Mouse (Mus musculus) adrenal gland, adult 18-20 months (tissue): ENCODE results near the gene Qpctl. TPM values are rescaled to one million over a fixed set of nuclear protein-coding genes. Genes with fewer than 3 reads are reported as not detected.
"Not testable (repeated sequence)": the region's sequence is repeated elsewhere in the genome, so short reads cannot be mapped to it uniquely, and the experiment has no call there.

Source experiments
- DNase-seq, 2 experiments: peaks; one replicate each; pipeline ENCODE4 v3.0.0; 2021 to 2022; ENCODE audit warnings: low spot score in 2 of 2
- total RNA-seq, 2 experiments: library from RNA; stranded (reverse); gene quantifications; 1 replicate in 1 of 2; 2 replicates in 1 of 2; pipeline ENCODE4 v1.2.3; 2021

Gene Qpctl
- total RNA-seq, 2 experiments from 2014 or later: 13.6 to 14.6 TPM

DNA sequence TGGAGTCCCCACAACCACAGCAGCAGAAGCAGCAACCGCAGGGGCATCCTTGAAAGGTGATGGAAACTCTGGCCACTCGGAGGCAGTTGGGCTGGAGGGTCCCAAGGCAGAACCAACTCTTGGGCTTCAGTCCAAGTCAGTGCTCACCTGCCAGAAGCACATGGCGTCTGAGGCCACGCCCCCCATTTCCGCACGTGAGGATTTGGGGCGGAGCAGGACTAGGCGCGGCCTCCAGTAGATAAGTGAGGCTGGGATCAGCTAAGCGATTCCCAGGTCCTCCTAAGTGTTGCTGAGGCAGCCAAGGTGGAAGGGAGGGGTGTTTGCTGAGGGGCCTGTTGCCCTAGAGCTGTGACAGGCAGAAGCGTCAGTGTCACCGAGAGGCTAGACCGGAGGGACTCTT, 15.9 kb upstream of the Qpctl start:
- no peak for DNase-seq

DNA sequence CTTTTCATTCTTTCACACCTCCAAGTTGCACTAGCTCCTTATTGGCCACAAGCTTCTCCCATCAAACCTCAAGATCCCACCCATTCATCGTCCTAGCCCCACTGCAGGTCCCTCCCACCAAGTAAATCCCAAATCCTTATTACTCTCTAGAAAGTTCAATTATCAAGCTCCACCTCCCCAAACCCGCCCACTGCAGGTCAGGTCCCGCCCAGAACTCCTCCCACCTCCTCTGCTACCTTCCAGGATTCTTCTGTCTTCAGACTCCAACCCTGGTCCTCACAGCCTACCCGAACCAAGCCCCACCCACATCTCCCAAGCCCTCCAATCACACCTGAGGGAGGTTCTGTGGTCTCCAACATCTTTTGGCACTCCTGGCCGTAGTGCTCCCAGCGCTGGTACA, 15.1 kb upstream of the Qpctl start:
- no peak for DNase-seq

DNA sequence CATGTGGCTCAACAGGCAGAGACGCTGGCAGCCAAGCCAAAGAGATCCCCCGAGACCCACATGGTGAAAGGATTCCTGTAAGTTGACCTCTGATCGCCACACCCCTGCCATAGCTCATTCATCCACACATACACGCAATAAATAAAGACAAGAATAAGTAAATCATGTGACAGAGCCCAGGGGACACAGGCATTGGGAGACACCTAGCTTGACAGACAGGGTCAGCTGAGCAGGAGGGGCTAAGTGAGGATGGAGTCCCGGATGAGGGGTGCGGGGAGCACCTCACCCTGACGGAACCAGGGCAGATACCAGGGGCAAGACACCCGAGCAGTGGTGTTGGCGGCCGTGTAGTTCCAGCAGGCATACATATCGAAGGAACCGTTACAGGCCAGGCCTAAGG, 14.7 kb upstream of the Qpctl start:
- no peak for DNase-seq

DNA sequence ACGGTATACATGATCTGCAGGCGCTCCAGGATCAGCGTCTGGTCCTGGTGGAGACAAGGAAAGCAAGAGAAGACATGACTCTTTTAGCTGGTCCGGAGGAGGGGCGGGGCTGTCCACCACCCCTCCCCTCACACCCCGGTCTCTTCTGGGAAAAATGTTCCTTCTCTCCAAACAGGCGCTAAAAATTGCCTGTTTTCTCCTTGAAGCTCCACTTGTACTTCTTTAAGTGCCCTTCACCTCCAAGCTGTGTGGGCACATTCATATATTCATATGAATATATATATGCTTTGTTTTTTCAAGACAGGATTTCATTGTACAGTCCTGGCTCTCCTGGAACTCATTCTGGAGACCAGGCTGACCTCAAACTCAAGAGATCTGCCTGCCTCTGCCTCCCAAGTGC, 13.8 kb upstream of the Qpctl start:
- no peak for DNase-seq

DNA sequence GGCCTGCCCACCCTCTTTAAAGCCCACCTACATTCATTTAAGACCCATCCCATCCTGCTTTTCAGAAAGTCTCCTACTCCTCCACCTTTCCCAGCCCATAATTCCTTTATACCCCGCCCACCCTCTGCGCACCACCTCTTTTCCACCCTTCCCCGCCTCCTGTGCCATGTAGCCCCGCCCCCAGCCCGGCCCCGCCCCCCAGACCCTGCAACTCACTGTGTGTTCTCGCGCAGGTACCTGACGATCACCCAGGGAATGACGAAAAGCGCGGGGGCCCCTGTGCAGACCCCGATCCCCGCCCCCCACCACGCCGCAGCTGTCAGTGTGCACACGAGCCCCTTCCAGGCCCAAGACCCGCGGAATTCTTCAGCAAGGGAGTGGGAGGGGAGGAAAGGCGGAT, 11.0 kb upstream of the Qpctl start:
- no peak for DNase-seq

DNA sequence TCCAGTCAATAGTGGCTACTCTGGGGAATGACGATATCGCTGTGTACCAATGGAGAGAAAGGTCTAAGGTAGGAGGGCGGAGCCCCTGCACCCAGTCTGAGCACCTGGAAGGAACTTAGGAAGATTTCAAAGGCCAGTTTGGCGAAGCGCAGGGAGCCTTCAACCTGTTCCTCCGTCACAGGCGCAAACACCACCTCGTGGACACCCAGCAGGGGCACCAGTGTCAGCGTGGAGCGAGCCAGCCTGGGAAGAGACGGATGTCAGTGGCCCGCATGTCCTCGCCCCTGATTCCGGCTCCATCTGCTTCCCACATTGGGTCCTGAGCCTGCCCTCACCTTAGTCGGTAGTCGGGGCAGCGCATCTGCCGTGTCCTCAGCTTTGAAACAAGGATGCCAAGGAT, 10.3 kb upstream of the Qpctl start:
- no peak for DNase-seq

DNA sequence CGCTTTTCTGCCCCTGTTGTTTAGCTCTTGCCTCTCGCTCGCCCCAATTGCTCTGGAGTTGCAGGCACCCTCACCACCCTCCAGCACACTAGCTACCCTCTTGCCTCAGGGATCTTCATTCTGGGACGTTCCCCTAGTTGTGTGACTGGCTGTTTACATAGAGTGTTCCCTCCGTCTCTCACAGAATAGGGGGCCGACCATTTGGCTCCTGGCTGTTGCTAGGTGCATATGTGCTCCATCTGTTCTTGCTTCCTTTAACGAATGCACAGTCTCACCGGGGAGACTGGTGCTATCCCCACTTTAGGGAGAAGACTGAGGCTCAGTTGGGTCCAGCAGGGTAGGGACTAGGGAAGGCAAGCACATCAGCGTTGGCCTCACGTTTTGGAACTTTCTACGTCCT, 9.5 kb upstream of the Qpctl start:
- no peak for DNase-seq

DNA sequence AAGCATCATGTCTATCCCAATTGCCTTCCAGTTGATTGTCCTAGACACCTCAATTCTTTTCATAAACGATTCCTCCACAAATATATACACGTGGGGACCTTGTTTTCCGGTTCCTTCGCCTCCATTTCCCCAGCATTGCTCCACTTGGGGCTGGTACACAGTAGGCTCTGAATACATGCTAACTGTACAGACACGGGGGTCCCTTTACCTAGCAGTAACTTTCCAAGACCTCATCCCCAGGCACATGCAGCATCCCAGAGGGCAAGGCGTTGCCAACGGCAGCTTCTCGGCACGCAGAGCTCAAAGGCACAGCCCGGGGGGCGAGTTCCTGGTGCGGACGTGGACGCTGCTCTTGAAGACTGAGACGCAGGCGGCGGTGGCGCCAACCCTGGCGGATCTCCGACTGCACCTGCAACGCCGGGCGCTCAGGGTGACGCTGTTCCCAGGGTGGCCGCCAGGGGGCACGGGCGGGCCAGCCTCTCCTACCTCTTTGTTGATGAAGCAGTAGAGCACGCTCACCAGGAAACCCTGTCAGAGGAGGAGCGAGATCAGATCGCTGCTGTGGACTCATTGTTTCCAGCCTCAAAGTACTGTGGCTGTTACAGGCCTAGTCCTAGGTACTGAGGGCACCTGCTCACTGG, 8.2 kb upstream of the Qpctl start:
- peak; percentile 92 to 94 for DNase-seq

DNA sequence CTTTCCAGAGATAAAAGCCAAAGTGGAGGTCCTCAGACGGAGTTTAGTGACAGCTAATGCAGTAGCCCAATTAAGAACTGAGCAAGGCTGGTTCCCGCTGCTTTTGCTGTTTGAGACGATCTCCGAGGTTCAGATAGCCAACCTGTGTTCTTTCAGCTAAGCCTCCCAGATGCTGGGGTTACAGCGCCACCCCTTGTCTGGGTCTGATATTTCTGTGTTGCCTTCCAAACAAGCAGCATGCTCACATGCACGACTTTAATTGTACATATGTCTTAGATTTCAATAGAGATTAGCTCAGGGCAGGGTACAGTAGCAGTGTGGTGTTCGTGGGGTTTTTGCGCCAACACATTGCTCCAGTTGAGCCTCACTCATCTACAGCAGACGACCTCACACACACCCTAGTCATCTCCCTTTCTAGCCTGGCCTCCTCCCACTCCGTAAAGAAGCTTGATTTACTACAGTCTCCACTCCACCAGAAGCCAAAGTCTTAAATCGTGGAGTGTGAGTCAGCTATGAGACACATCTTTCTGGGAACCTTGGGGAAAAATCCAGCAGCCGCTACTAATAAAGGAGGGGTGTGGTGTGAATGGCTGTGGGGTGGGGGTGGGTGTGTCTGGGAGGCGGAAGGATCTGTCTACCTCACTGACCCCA, 6.9 kb upstream of the Qpctl start:
- DNase-seq: no peak

DNA sequence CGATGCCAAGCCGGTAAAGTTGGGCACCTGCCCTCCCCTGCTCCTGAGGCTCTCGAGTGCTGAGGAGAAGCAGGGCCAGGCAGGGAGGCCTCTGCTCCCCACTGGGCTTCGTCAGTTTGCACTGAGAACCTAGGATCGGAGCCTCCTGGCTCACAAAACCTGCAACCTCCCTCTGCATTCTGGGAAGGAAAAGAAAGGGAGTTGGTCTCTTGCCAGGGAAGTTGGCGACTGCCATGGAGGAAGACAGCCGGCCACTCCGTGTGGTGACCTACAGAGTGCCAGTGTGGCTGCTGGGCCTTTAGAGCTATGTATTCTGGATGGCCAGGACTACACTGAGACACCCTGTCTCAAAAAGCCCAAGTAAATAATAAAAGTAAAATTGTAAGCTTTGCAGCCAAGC, 5.7 kb upstream of the Qpctl start:
- no peak for DNase-seq

DNA sequence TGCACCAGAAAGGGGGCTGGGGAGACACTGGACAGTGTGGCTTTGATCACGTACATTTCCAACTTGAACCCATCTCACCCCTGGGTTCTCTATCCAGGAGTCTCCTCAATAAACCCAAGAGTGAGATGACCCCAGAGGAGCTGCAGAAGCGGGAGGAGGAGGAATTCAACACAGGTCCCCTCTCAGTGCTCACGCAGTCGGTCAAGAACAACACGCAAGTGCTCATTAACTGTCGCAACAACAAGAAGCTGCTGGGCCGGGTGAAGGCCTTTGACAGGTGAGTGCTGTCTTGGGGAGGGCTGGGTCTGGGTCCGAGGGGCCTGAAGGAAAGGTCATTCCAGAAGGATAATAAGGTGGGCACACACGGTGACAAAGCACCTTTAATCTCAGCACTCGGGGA, 2.0 kb upstream of the Qpctl start:
- not testable (repeated sequence) for DNase-seq

DNA sequence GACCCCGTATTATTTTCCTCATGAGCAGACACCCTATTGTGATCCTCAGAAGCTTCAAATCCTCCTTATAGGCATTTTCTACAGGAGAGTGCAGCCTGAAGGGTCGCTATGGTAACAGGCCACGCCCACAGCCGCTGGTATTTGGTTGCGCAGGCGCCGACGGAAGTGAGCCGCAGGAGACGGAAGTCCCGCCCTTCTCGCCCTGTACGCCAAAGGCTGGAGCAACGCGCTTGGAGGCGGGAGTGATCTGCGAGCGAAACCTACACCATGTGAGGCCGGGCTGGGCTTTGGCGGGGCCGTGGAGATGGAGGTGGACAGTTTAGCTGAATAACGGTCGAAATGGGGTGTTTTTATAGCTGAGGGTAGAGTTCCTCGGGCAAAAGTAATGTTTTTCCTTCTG, 535 bp upstream of the Qpctl start, which contains the start of gene Snrpd2:
Snrpd2 (plus strand) TSS at position 97 of the 400 bp plus-strand sequence.
- peak; percentile 93 to 95 for DNase-seq

DNA sequence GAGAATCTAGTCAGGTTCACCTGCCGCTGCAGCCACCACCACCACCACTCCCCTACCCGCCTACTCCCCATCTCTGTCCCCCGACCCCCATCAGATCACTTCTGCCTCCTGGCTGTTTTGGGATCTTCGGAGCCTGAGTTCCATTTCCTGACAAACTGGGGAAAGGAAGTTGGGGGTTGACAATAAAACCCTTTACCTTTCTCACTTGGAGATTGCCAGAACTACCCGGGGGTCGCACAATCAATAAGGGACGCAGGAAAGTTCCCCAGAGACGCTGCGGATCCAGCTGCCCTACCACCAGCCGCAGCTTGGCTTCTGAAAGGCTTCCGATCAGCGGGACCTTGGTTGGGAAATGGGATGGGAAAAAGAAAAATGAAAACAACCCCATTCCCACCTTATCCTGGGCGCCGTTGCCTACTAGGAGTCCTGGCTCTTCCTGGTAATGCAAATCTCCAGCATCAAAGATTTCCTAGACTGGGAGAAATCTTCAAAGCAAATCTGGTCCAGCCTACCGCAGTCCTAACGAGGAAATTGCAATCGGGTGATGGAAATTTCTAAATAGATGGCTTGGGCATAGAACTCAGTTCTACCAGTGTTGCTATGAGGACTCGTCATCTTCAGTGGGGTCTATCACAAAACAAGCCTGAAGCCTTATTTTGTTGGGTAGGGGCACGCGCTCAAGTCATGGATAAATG, 764 bp downstream of the Qpctl start:
- no peak for DNase-seq

DNA sequence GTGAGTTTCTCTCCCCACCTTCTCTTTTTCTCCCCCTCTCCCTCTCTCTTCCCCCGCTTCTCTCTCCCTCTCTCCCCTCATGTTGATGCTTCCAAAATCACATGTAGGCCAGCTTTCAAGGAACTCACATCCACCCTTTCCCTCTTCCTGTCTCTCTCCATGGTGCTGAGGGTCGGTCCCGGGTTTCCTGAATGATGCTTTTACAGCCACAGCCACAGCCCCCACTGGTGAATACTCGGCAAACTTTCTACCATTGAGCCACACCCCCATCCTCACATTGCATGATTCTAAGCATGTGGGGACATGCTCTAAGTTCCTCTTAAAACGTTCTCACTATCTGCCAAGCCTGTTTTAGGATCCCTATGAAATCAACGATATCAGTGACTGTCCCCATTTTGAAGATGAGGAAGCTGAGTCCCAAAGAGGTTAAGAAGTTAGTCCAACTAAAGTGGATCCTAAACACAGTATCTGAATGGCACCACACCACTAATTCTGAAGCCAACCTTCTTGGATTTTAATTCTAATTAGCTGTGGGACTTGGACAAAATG, 1.5 kb downstream of the Qpctl start:
- DNase-seq: no peak

DNA sequence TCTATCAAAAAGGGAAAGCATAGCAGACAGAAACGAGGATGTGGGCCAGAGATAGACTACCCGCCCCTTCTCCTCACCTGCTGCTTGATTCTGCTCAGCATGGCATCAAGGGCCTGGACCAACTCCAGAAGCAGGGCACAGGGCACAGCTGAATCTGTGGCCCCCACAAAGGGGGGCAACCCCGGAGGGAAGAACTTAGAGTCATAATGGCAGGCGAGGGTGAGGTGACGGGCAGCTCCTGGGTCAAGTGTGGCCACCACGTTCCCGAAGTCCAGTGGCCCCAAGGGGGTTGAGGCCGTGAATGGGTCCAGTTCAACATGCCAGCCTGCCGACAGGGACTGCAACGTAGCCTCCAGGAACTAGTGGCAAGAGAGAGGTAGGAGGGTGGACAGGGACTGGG, 2.3 kb downstream of the Qpctl start:
- no peak for DNase-seq

DNA sequence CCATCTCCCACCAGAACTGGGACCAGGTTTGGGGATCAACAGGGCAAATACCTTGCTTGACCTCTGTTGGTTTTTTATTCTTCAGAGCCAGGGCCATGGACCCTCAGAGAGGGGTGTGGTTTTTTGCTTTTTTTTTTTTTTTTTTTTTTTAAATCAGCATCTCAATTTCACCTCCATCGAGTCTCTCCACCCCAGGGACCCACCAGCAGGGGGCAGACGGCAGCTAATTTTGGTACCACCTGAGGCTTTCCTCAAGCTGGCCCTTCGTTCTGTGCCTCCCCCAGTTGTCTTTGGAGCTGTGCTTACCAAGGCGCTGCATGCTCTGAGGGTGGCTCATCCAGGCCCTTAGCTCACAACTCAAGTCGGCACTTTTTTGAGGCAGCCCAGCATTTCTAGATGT, 11.7 kb downstream of the Qpctl start:
- DNase-seq: peak; percentile 39 to 60

DNA sequence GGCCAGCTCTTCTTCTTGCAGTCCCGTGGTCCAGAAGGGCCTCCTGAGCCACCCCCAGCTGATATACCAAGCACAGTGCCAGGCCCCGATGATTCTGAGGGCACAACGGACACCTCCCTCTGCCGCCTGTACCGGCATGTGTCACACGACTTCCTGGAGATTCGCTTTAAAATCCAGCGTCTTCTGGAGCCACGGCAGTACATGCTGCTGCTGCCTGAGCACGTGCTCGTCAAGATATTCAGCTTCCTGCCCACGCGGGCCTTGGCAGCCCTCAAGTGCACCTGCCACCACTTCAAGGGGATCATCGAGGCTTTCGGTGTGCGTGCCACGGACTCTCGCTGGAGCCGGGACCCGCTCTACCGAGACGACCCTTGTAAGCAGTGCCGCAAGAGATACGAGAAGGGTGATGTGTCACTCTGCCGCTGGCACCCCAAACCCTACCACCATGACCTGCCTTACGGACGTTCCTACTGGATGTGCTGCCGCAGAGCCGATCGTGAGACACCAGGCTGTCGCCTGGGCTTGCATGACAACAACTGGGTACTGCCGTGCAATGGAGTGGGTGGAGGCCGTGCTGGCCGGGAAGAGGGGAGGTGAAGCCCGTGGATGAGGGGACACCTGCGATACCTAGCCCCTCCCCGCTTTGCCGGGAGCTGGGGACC, 12.3 kb downstream of the Qpctl start:
- no peak for DNase-seq

DNA sequence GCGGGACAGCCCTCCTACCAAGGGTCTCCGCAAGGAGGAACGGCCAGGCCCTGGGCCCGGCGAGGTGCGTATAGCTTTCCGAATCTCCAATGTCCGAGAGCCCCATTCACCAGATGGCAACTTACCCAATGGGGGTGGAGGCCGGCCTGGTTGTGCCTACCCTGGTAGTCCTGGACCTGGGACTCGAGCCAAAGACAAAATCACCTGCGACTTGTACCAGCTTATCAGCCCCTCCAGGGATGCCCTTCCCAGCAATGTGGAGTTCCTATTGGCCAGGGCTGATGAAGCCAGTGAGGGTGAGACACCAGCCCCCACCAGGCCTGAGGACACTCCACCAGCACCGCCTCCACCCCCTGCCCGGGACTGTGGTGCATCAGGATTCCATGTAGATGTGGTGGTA, 12.9 kb downstream of the Qpctl start:
- DNase-seq: no peak

DNA sequence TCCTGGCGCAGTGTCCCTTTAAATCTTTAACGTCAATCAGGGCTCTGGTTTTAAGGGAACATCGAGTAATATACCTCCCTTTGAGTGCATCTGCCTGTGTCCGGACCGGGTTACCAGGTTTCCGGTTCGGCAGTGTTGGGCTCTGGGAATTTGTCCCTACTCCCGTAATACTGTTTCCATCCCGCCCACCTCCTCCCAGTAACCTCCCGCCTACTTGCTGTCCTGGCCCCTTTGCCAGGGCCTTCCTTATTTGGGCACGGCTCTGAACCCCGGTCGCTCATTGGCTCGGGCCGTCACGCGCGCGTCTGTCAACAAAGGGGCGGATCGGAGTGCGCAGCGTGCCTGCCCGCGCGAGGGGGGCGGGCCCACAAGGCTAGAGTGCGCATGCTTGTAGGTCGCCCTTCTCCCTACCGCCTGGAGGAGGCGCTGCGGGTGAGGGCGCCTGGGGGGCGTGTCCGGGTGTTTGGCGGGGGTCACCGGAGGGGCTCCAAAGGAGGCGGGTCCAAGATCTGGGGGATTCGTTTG, 17.7 kb downstream of the Qpctl start:
- DNase-seq: peak; percentile 93 to 94

DNA sequence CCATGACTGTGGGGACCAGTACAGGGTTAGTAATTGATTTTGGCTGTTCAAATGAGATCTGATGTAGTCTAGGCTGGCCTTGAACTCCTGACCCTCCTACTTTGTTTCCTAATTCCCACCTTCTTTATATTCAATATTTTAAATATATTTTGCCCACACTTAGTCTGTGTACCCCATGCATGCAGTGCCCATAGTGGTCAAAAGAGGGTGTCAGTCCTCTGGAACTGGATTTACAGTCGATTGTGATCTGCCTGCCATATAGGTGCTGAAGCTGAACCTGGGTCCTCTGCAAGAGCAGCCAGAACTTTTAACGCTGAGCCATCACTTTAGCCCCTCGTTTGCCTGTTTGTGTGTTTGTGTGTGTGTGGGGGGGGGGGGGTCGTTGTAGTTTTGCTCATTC, 18.4 kb downstream of the Qpctl start:
- no peak for DNase-seq

DNA sequence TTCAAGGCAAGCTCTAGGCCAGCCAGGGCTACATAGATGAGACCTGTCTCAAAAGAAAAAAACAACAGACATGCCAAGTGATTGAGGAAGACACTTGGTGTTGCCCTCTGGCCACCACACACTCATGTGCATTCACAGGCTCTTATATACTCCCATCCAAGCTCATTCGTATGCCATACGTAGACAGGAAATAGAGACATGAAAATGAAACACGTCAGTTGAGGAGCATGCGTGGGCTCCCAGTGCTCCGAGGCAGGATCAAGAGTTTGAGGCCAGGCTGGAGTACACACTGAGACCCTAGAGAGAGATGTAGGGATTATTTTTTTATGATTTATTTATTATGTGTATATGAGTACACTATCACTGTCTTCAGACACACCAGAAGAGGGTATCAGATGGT, 19.7 kb downstream of the Qpctl start:
- no peak for DNase-seq
